Comparison of ENCODE assay signal across 8 mouse cellular contexts in genomic region chr7:130935793-130936471, GRCm38 (mm10). TPM values are rescaled to one million over a fixed set of nuclear protein-coding genes. Genes with fewer than 3 reads are reported as not detected.
DNase-seq lines count a peak whose midpoint lies in the region; ATAC-seq and TF ChIP-seq lines count a peak whose summit lies in the region.

Htra1 (plus strand) TSS chr7:130936111.

- TF ChIP-seq CTCF in left cerebral cortex, adult 2 months (IDR thresholded peaks at IDR 0.05), result no peak

- H3K9ac ChIP-seq in hindbrain, embryonic 16.5 days (ENCODE audit: low read depth, low read length), result peak within 1 kb of the TSS; percentile 54

- DNase-seq in R1 (ENCODE audit: low read depth, low spot score), result peak; percentile 79
- peak; percentile 88 for DNase-seq in gastrocnemius, postnatal 14 days
- peak; percentile 74 to 82 for DNase-seq in left cerebral cortex, adult 2 months (ENCODE audit: extremely low spot score in 1 of 2, low spot score in 2 of 2)
- DNase-seq in lung, postnatal 36 days, result peak; percentile 77
- peak; percentile 88 for DNase-seq in right cerebral cortex, adult 18-20 months

- H3K27me3 ChIP-seq in hindbrain, embryonic 16.5 days (replicated peaks; ENCODE audit: control insufficient read depth, insufficient read depth, low read length), result peaks cover 47% of the 10 kb centered on the region

- H3K27ac ChIP-seq in hindbrain, embryonic 16.5 days (ENCODE audit: low read depth, low read length), result 0 out of 2 replicates have a peak within 1 kb of the TSS, but pooled peaks have one; percentile 29
- H3K27ac ChIP-seq in left cerebral cortex, adult 2 months, result peak within 1 kb of the TSS; percentile 77

- intact Hi-C loops in gastrocnemius, postnatal 14 days (cut with DNase I; ENCODE audit: low total_unique reads), result loop anchor here (5.0 kb wide), 1 partner anchor 36 kb away; no protein-coding TSS in a partner anchor
- intact Hi-C loops in left cerebral cortex, adult 2 months (cut with DNase I), result loop anchor here (5.0 kb wide), 1 partner anchor 41 kb away; no protein-coding TSS in a partner anchor

- ATAC-seq in common myeloid progenitor, adult 5-6 weeks (replicated peaks; ENCODE audit: low read depth, poor library complexity, severe bottlenecking), result peak; percentile 67
- peak; percentile 87 for ATAC-seq in hindbrain, embryonic 16.5 days
- no peak for ATAC-seq in CD4-positive, CD25-positive, alpha-beta regulatory T cell, adult 4 months

- no peaks in the 10 kb centered on the region for H3K9me3 ChIP-seq in hindbrain, embryonic 16.5 days (ENCODE audit: control insufficient read depth, low read length)

- H3K4me2 ChIP-seq in hindbrain, embryonic 16.5 days (ENCODE audit: low read length), result peak within 1 kb of the TSS; percentile 78

- no peaks in the 10 kb centered on the region for H3K36me3 ChIP-seq in hindbrain, embryonic 16.5 days (ENCODE audit: control insufficient read depth, insufficient read depth, low read length)

- WGBS in hindbrain, embryonic 16.5 days, result under 1% methylated on average over 70 of the region's 70 CpGs

- peak within 1 kb of the TSS; percentile 50 for H3K4me3 ChIP-seq in hindbrain, embryonic 16.5 days (ENCODE audit: low read length)
- H3K4me3 ChIP-seq in left cerebral cortex, adult 2 months, result peak within 1 kb of the TSS; percentile 64

- H3K4me1 ChIP-seq in hindbrain, embryonic 16.5 days (ENCODE audit: control insufficient read depth, insufficient read depth, low read depth, low read length), result peaks cover 19% of the 10 kb centered on the region

RNA-seq across cellular contexts. Expression of gene Htra1, which starts in this region (rescaled TPM):
- total RNA-seq in common myeloid progenitor, adult 5-6 weeks (2017), result not detected in 2 replicates
- total RNA-seq in gastrocnemius, postnatal 14 days (2021), result 10 to 100 TPM; 65.3 to 77.2 TPM
- polyA plus RNA-seq in hindbrain, embryonic 16.5 days (2015; fragmentation: Nextera tagmentation; extraction: Ambion mirVana), result 23.1 and 25.9 TPM in 2 replicates
- 100 to 1,000 TPM; 200 to 236 TPM for total RNA-seq in left cerebral cortex, adult 2 months (2021)
- not detected for polyA plus RNA-seq in CD4-positive, CD25-positive, alpha-beta regulatory T cell, adult 4 months (2017; shearing (Covaris generic))

Comparison
In these comparisons a context has a peak if more than half of its experiments do, and no peak if none do; other contexts are left out.
1. RNA of gene Htra1 (total RNA-seq): 200 to 236 TPM in left cerebral cortex, adult 2 months and 65.3 to 77.2 TPM in gastrocnemius, postnatal 14 days; not detected in common myeloid progenitor, adult 5-6 weeks; every median in the first group is over 10 times any median in the second.
2. RNA of gene Htra1 (polyA plus RNA-seq): 23.1 to 25.9 TPM in hindbrain, embryonic 16.5 days; not detected in CD4-positive, CD25-positive, alpha-beta regulatory T cell, adult 4 months; every median in the first group is over 10 times any median in the second.
3. Peak in ATAC-seq in common myeloid progenitor, adult 5-6 weeks; RNA of the gene not detected or under 1 TPM.
4. Peak in every context shown above with its lines, with median percentiles within 50 percentile points of each other: DNase-seq.